Mouse (Mus musculus) limb, embryonic 14.5 days (tissue): ENCODE measurements around the gene Dctn5. TPM values are rescaled to one million over a fixed set of nuclear protein-coding genes. Genes with fewer than 3 reads are reported as not detected.
A peak's percentile ranks its signal among the peaks of the same experiment; 100 is the strongest.

Source experiments
- ATAC-seq: fragments of 200-750 bp; cut with Nextera tagmentation; 2 replicates; pipeline ENCODE4 v1.8.0; 2017; ENCODE audit warnings: low read depth, moderate number of reproducible peaks, moderate TSS enrichment; ENCODE audit not compliant: low FRiP score
- DNase-seq: peaks from one replicate; pipeline ENCODE4 v3.0.0-alpha.2; 2015; ENCODE audit warnings: low spot score
- H3K27ac ChIP-seq: fragments of 300-500 bp; sonication (generic); replicated peaks from 2 replicates; pipeline ENCODE4 v1.5.1; 2014; ENCODE audit warnings: low read depth, mild to moderate bottlenecking, low read length, moderate library complexity, mixed read lengths
- H3K27me3 ChIP-seq: fragments of 300-500 bp; sonication (generic); 2 replicates; pipeline ENCODE4 v1.6.1; 2014; ENCODE audit warnings: low read length, mixed read lengths; ENCODE audit not compliant: control insufficient read depth, insufficient read depth
- H3K36me3 ChIP-seq: fragments of 300-500 bp; sonication (generic); 2 replicates; pipeline ENCODE4 v1.6.1; 2014; ENCODE audit warnings: mild to moderate bottlenecking, low read length, moderate library complexity, mixed read lengths; ENCODE audit not compliant: control insufficient read depth, insufficient read depth
- H3K4me1 ChIP-seq: fragments of 300-500 bp; sonication (generic); 2 replicates; pipeline ENCODE4 v1.6.1; 2014; ENCODE audit warnings: antibody characterized with exemption, low read length, mixed read lengths; ENCODE audit not compliant: control insufficient read depth, insufficient read depth
- H3K4me2 ChIP-seq: fragments of 300-500 bp; sonication (generic); replicated peaks from 2 replicates; pipeline ENCODE4 v1.6.1; 2014; ENCODE audit warnings: low read depth, mild to moderate bottlenecking, low read length, moderate library complexity; ENCODE audit not compliant: severe bottlenecking
- H3K4me3 ChIP-seq: fragments of 300-500 bp; sonication (generic); replicated peaks from 2 replicates; pipeline ENCODE4 v1.5.1; 2014; ENCODE audit warnings: low read length
- H3K9ac ChIP-seq: fragments of 300-500 bp; sonication (generic); 2 replicates; pipeline ENCODE4 v1.6.1; 2014; ENCODE audit warnings: mild to moderate bottlenecking, low read depth, low read length, moderate library complexity; ENCODE audit not compliant: severe bottlenecking
- H3K9me3 ChIP-seq: fragments of 300-500 bp; sonication (generic); 2 replicates; pipeline ENCODE4 v1.6.1; 2016; ENCODE audit warnings: low read length; ENCODE audit not compliant: control insufficient read depth
- POLR2A ChIP-seq: fragments of 200-500 bp; IDR thresholded peaks from 2 replicates; pipeline ENCODE4 v1.8.0; 2012; ENCODE audit warnings: inconsistent platforms, mild to moderate bottlenecking, moderate library complexity, borderline replicate concordance; ENCODE audit not compliant: insufficient read depth, insufficient read length; ENCODE audit errors: extremely low read depth
- WGBS: fragments of 180-500 bp; shearing (Covaris S2); extraction: QIAGEN DNeasy Blood & Tissue Kit; methylation state at CpG from one replicate; pipeline ENCODE4 v1.1.7; 2014; 5-methylcytosine and 5-hydroxymethylcytosine counted together
- polyA plus RNA-seq, 2 experiments: library from polyadenylated mRNA; depleted of rRNA in 1 of 2; stranded (reverse) in 1 of 2; unstranded in 1 of 2; fragments of >200 nt; fragmentation: Nextera tagmentation in 1 of 2; extraction: Ambion mirVana in 1 of 2; gene quantifications; 2 replicates each; pipeline versions ENCODE4 v1.2.1 to v1.2.3; 2012 to 2014

The Dctn5 gene
- polyA plus RNA-seq, 2 experiments: 109 to 120 TPM

GRCm38 (mm10) chr7:122197306-122197705, 64.5 kb downstream of the Dctn5 start:
- peak; percentile 27 for DNase-seq
- no peak overlapping the region for H3K9ac ChIP-seq
- no peak overlapping the region for H3K27ac ChIP-seq
- H3K4me2 ChIP-seq: no peak overlapping the region
- H3K36me3 ChIP-seq: no peaks in the 10 kb centered on the region
- H3K4me1 ChIP-seq: no peaks in the 10 kb centered on the region
- no peak for TF ChIP-seq POLR2A
- no peak for ATAC-seq
- H3K9me3 ChIP-seq: no peaks in the 10 kb centered on the region
- H3K4me3 ChIP-seq: no peak overlapping the region
- H3K27me3 ChIP-seq: no peaks in the 10 kb centered on the region
- WGBS: 37% methylated on average over 4 of the region's 4 CpGs

Other genes starting within 250 kb of the Dctn5 start
- 18.9 and 21.7 TPM in 2 replicates for gene Cog7, start 151.3 kb upstream of the Dctn5 start, polyA plus RNA-seq (2012; rRNA removed)
- gene Cog7, start 151.3 kb upstream of the Dctn5 start, polyA plus RNA-seq (2014; fragmentation: Nextera tagmentation; extraction: Ambion mirVana): 15.2 and 17.0 TPM in 2 replicates
- 122 and 184 TPM in 2 replicates for gene Gga2, start 111.8 kb upstream of the Dctn5 start, polyA plus RNA-seq (2012; rRNA removed)
- 85.2 and 88.8 TPM in 2 replicates for gene Gga2, start 111.8 kb upstream of the Dctn5 start, polyA plus RNA-seq (2014; fragmentation: Nextera tagmentation; extraction: Ambion mirVana)
- 75.7 and 86.8 TPM in 2 replicates for gene Ubfd1, start 65.9 kb upstream of the Dctn5 start, polyA plus RNA-seq (2012; rRNA removed)
- gene Ubfd1, start 65.9 kb upstream of the Dctn5 start, polyA plus RNA-seq (2014; fragmentation: Nextera tagmentation; extraction: Ambion mirVana): 96.4 TPM in 2 replicates
- 12.7 and 14.6 TPM in 2 replicates for gene Ears2, start 65.8 kb upstream of the Dctn5 start, polyA plus RNA-seq (2012; rRNA removed)
- gene Ears2, start 65.8 kb upstream of the Dctn5 start, polyA plus RNA-seq (2014; fragmentation: Nextera tagmentation; extraction: Ambion mirVana): 16.4 and 16.8 TPM in 2 replicates
- 127 and 148 TPM in 2 replicates for gene Ndufab1, start 31.2 kb upstream of the Dctn5 start, polyA plus RNA-seq (2012; rRNA removed)
- gene Ndufab1, start 31.2 kb upstream of the Dctn5 start, polyA plus RNA-seq (2014; fragmentation: Nextera tagmentation; extraction: Ambion mirVana): 554 and 558 TPM in 2 replicates
- 9.1 and 10.5 TPM in 2 replicates for gene Palb2, start 56 bp upstream of the Dctn5 start, polyA plus RNA-seq (2012; rRNA removed)
- gene Palb2, start 56 bp upstream of the Dctn5 start, polyA plus RNA-seq (2014; fragmentation: Nextera tagmentation; extraction: Ambion mirVana): 12.0 and 12.6 TPM in 2 replicates
- 80.0 and 86.3 TPM in 2 replicates for gene Plk1, start 26.4 kb downstream of the Dctn5 start, polyA plus RNA-seq (2012; rRNA removed)
- 78.4 and 84.6 TPM in 2 replicates for gene Plk1, start 26.4 kb downstream of the Dctn5 start, polyA plus RNA-seq (2014; fragmentation: Nextera tagmentation; extraction: Ambion mirVana)
- 0.05 TPM in 1 of 2 replicates, not detected in the other for gene Ern2, start 53.2 kb downstream of the Dctn5 start, polyA plus RNA-seq (2012; rRNA removed)
- gene Ern2, start 53.2 kb downstream of the Dctn5 start, polyA plus RNA-seq (2014; fragmentation: Nextera tagmentation; extraction: Ambion mirVana): not detected in 2 replicates
- 0.15 and 0.18 TPM in 2 replicates for gene Chp2, start 86.5 kb downstream of the Dctn5 start, polyA plus RNA-seq (2012; rRNA removed)
- 0.18 and 0.45 TPM in 2 replicates for gene Chp2, start 86.5 kb downstream of the Dctn5 start, polyA plus RNA-seq (2014; fragmentation: Nextera tagmentation; extraction: Ambion mirVana)
- 6.2 and 6.3 TPM in 2 replicates for gene Prkcb, start 155.7 kb downstream of the Dctn5 start, polyA plus RNA-seq (2012; rRNA removed)
- 9.0 and 10.3 TPM in 2 replicates for gene Prkcb, start 155.7 kb downstream of the Dctn5 start, polyA plus RNA-seq (2014; fragmentation: Nextera tagmentation; extraction: Ambion mirVana)